Mouse (Mus musculus) frontal cortex, adult (tissue): ENCODE measurements around the gene Yap1.

Experiments used
- ATAC-seq: cut with Nextera tagmentation; 2 replicates; pipeline ENCODE4 v1.9.2; 2017; ENCODE audit warnings: mild to moderate bottlenecking, moderate library complexity, mixed read lengths; ENCODE audit not compliant: low TSS enrichment

Yap1 gene

GRCm38 (mm10) chr9:8004370-8004991 is at the start of gene Yap1:
Yap1 (minus strand) TSS chr9:8004596.
- ATAC-seq, result peak; percentile 84

GRCm38 (mm10) chr9:8043044-8043387 is 38.6 kb upstream of the Yap1 start:
- peak; percentile 53 for ATAC-seq

- peak; percentile 98 for ATAC-seq
These were observed 38.1 kb upstream of the Yap1 start, which contains the start of gene Cfap300 for GRCm38 (mm10) chr9:8042338-8043043. Cfap300 (minus strand) TSS chr9:8042823.

GRCm38 (mm10) chr9:8035546-8035945 is 31.1 kb upstream of the Yap1 start:
- no peak for ATAC-seq

GRCm38 (mm10) chr9:8035091-8035490 is 30.7 kb upstream of the Yap1 start:
- no peak for ATAC-seq

GRCm38 (mm10) chr9:8034143-8034542 is 29.7 kb upstream of the Yap1 start:
- ATAC-seq, result no peak

- no peak for ATAC-seq
These were observed 28.5 kb upstream of the Yap1 start for GRCm38 (mm10) chr9:8032847-8033246.

GRCm38 (mm10) chr9:8018609-8019008 is 14.2 kb upstream of the Yap1 start:
- no peak for ATAC-seq

- ATAC-seq, result no peak
These were observed 13.0 kb upstream of the Yap1 start for GRCm38 (mm10) chr9:8017253-8017913.

GRCm38 (mm10) chr9:8003301-8004271 is 810 bp downstream of the Yap1 start:
- ATAC-seq, result peak; percentile 36; the same call in 1 of the 2 replicates

- no peak for ATAC-seq
These were observed 1.6 kb downstream of the Yap1 start for GRCm38 (mm10) chr9:8002806-8003205.

GRCm38 (mm10) chr9:8001352-8001751 is 3.0 kb downstream of the Yap1 start:
- ATAC-seq, result no peak

GRCm38 (mm10) chr9:7994275-7994674 is 10.1 kb downstream of the Yap1 start:
- ATAC-seq, result no peak

GRCm38 (mm10) chr9:7992651-7993050 is 11.7 kb downstream of the Yap1 start:
- no peak for ATAC-seq

- no peak for ATAC-seq
These were observed 13.5 kb downstream of the Yap1 start for GRCm38 (mm10) chr9:7990897-7991296.

- ATAC-seq, result no peak
These were observed 17.3 kb downstream of the Yap1 start for GRCm38 (mm10) chr9:7987119-7987518.

GRCm38 (mm10) chr9:7984287-7984686 is 20.1 kb downstream of the Yap1 start:
- no peak for ATAC-seq

GRCm38 (mm10) chr9:7983665-7984064 is 20.7 kb downstream of the Yap1 start:
- ATAC-seq, result no peak

GRCm38 (mm10) chr9:7980162-7980561 is 24.2 kb downstream of the Yap1 start:
- no peak for ATAC-seq

GRCm38 (mm10) chr9:7979153-7979916 is 25.1 kb downstream of the Yap1 start:
- peak; percentile 89 for ATAC-seq

- ATAC-seq, result no peak
These were observed 25.9 kb downstream of the Yap1 start for GRCm38 (mm10) chr9:7978502-7978901.
